Mouse (Mus musculus) retina, postnatal 1 day (tissue): ENCODE measurements at regions not wholly inside any gene's neighbourhood (a gene's known extent, or its start where the extent isn't known, plus 50 kb on each side); places are given as distances from the start of the nearest gene placed in this dataset.

ENCODE experiments used
- DNase-seq: peaks from one replicate; pipeline ENCODE4 v3.0.0-alpha.2; 2012

DNA sequence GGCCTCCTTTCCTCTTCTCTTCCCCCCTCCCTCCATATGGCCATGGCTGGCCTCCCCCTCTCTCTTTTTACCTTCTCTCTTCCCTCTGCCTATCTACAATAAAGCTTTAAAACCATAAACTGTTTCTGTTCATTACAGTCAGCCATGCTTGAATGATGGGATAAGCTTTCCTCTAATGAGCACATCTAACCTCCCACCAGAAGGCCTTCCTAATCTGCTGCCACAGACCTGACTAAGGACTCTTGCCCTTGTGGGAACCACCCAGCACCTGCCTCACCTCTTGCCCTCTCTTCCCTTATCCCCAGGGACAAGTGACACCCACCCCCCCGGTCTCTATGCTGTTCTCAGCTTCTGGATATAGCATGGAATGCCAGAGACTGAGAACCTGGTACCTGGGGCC lies 1464.6 kb upstream of the Slc7a12 start:
- peak; percentile 68 for DNase-seq
